Mouse (Mus musculus): ENCODE data around the gene Gm34653. TPM values are rescaled to one million over a fixed set of nuclear protein-coding genes. Genes with fewer than 3 reads are reported as not detected.
"Not testable (repeated sequence)": the region's sequence is repeated elsewhere in the genome, so short reads cannot be mapped to it uniquely, and the experiment has no call there.

The Gm34653 gene
- polyA plus RNA-seq, 1 experiment from 2014 or later: not detected

- H3K4me2 ChIP-seq (ENCODE audit: low read length): no peak overlapping the region; the same call in 1 of the 2 replicates
- H3K27ac ChIP-seq (ENCODE audit: low read depth, low read length): no peak overlapping the region
- H3K4me3 ChIP-seq (ENCODE audit: low read length): no peak overlapping the region; the same call in 1 of the 2 replicates
Measured at GRCm38 (mm10) chr2:34800371-34800770, 32.4 kb upstream of the Gm34653 start.

GRCm38 (mm10) chr2:34801516-34802482, 31.0 kb upstream of the Gm34653 start:
- peaks cover 2% of the 10 kb centered on the region; the same call in 1 of the 2 replicates for H3K36me3 ChIP-seq (ENCODE audit: control insufficient read depth, insufficient read depth, low read length)
- H3K9ac ChIP-seq (ENCODE audit: low read depth, low read length): peak overlapping the region; percentile 78
- H3K9me3 ChIP-seq (ENCODE audit: control insufficient read depth, low read length): no peaks in the 10 kb centered on the region
- peak; percentile 97 for ATAC-seq
- H3K4me2 ChIP-seq (ENCODE audit: low read length): peak overlapping the region; percentile 46; the same call in 1 of the 2 replicates
- peak overlapping the region; percentile 64 for H3K4me3 ChIP-seq (ENCODE audit: low read length)
- 5% methylated on average over 39 of the region's 39 CpGs for WGBS
- H3K27me3 ChIP-seq (replicated peaks; ENCODE audit: control insufficient read depth, insufficient read depth, low read length): no peaks in the 10 kb centered on the region
- peak overlapping the region; percentile 87 for H3K27ac ChIP-seq (ENCODE audit: low read depth, low read length)
- peaks cover 17% of the 10 kb centered on the region for H3K4me1 ChIP-seq (ENCODE audit: control insufficient read depth, insufficient read depth, low read depth, low read length)

More at GRCm38 (mm10) chr2:34800371-34800770, 32.4 kb upstream of the Gm34653 start:
- 0 out of 2 replicates have a peak, but pooled peaks cover under 1% of the 10 kb centered on the region for H3K36me3 ChIP-seq (ENCODE audit: control insufficient read depth, insufficient read depth, low read length)
- H3K27me3 ChIP-seq (replicated peaks; ENCODE audit: control insufficient read depth, insufficient read depth, low read length): no peaks in the 10 kb centered on the region
- no peak overlapping the region; the same call in 1 of the 2 replicates for H3K9ac ChIP-seq (ENCODE audit: low read depth, low read length)
- WGBS: 85% methylated on average over 7 of the region's 7 CpGs
- H3K9me3 ChIP-seq (ENCODE audit: control insufficient read depth, low read length): no peaks in the 10 kb centered on the region
- H3K4me1 ChIP-seq (ENCODE audit: control insufficient read depth, insufficient read depth, low read depth, low read length): peaks cover 17% of the 10 kb centered on the region
- ATAC-seq: no peak

- peak overlapping the region; percentile 87 for H3K27ac ChIP-seq (ENCODE audit: low read depth, low read length)
- ATAC-seq: peak; percentile 51; the same call in 1 of the 2 replicates
- H3K36me3 ChIP-seq (ENCODE audit: control insufficient read depth, insufficient read depth, low read length); H3K27me3 ChIP-seq (replicated peaks; ENCODE audit: control insufficient read depth, insufficient read depth, low read length); H3K9me3 ChIP-seq (ENCODE audit: control insufficient read depth, low read length): not testable (repeated sequence)
- peak overlapping the region; percentile 84 for H3K4me2 ChIP-seq (ENCODE audit: low read length)
- H3K4me1 ChIP-seq (ENCODE audit: control insufficient read depth, insufficient read depth, low read depth, low read length): peaks cover 17% of the 10 kb centered on the region
- peak overlapping the region; percentile 78 for H3K9ac ChIP-seq (ENCODE audit: low read depth, low read length)
- WGBS: under 1% methylated on average over 19 of the region's 32 CpGs
- peak overlapping the region; percentile 64 for H3K4me3 ChIP-seq (ENCODE audit: low read length)
Measured at GRCm38 (mm10) chr2:34802565-34803245, 30.1 kb upstream of the Gm34653 start.

- Histone ChIP-seq H3K4me1 (ENCODE audit: control insufficient read depth, insufficient read depth, low read depth, low read length) (peaks cover 17% of the 10 kb centered on the region), H3K9me3 (ENCODE audit: control insufficient read depth, low read length) (no peaks in the 10 kb centered on the region), H3K4me3 (ENCODE audit: low read length) (no peak overlapping the region), H3K36me3 (ENCODE audit: control insufficient read depth, insufficient read depth, low read length) (peaks cover 2% of the 10 kb centered on the region; the same call in 1 of the 2 replicates), H3K9ac (ENCODE audit: low read depth, low read length) (no peak overlapping the region), H3K4me2 (ENCODE audit: low read length) (peak overlapping the region; percentile 41), H3K27me3 (replicated peaks; ENCODE audit: control insufficient read depth, insufficient read depth, low read length) (no peaks in the 10 kb centered on the region), H3K27ac (ENCODE audit: low read depth, low read length) (no peak overlapping the region)
- 72% methylated on average over 3 of the region's 3 CpGs for WGBS
- no peak for ATAC-seq
Measured at GRCm38 (mm10) chr2:34803746-34804145, 29.1 kb upstream of the Gm34653 start.

- no peak for ATAC-seq
Measured at GRCm38 (mm10) chr2:34804172-34804571, 28.6 kb upstream of the Gm34653 start.

GRCm38 (mm10) chr2:34804815-34805214, 28.0 kb upstream of the Gm34653 start:
- Histone ChIP-seq H3K9ac (ENCODE audit: low read depth, low read length) (no peak overlapping the region), H3K9me3 (ENCODE audit: control insufficient read depth, low read length) (no peaks in the 10 kb centered on the region), H3K4me3 (ENCODE audit: low read length) (no peak overlapping the region), H3K4me2 (ENCODE audit: low read length) (no peak overlapping the region), H3K27me3 (replicated peaks; ENCODE audit: control insufficient read depth, insufficient read depth, low read length) (no peaks in the 10 kb centered on the region), H3K36me3 (ENCODE audit: control insufficient read depth, insufficient read depth, low read length) (peaks cover 2% of the 10 kb centered on the region; the same call in 1 of the 2 replicates), H3K27ac (ENCODE audit: low read depth, low read length) (no peak overlapping the region), H3K4me1 (ENCODE audit: control insufficient read depth, insufficient read depth, low read depth, low read length) (peaks cover 12% of the 10 kb centered on the region)
- no peak for ATAC-seq
- 79% methylated on average over 1 of the region's 1 CpGs for WGBS

More at GRCm38 (mm10) chr2:34804172-34804571, 28.6 kb upstream of the Gm34653 start:
- WGBS: 89% methylated on average over 2 of the region's 2 CpGs
- H3K27ac ChIP-seq (ENCODE audit: low read depth, low read length): no peak overlapping the region
- H3K4me2 ChIP-seq (ENCODE audit: low read length): no peak overlapping the region
- H3K9ac ChIP-seq (ENCODE audit: low read depth, low read length): no peak overlapping the region
- H3K4me1 ChIP-seq (ENCODE audit: control insufficient read depth, insufficient read depth, low read depth, low read length): peaks cover 13% of the 10 kb centered on the region
- no peaks in the 10 kb centered on the region for H3K9me3 ChIP-seq (ENCODE audit: control insufficient read depth, low read length)
- H3K27me3 ChIP-seq (replicated peaks; ENCODE audit: control insufficient read depth, insufficient read depth, low read length): no peaks in the 10 kb centered on the region
- peaks cover 2% of the 10 kb centered on the region; the same call in 1 of the 2 replicates for H3K36me3 ChIP-seq (ENCODE audit: control insufficient read depth, insufficient read depth, low read length)
- no peak overlapping the region for H3K4me3 ChIP-seq (ENCODE audit: low read length)

GRCm38 (mm10) chr2:34805364-34805950, 27.4 kb upstream of the Gm34653 start:
- 91% methylated on average over 10 of the region's 10 CpGs for WGBS
- H3K36me3 ChIP-seq (ENCODE audit: control insufficient read depth, insufficient read depth, low read length): peaks cover 2% of the 10 kb centered on the region; the same call in 1 of the 2 replicates
- no peak for ATAC-seq

GRCm38 (mm10) chr2:34808057-34808456, 24.8 kb upstream of the Gm34653 start:
- Histone ChIP-seq H3K27ac (ENCODE audit: low read depth, low read length) (no peak overlapping the region), H3K4me3 (ENCODE audit: low read length) (no peak overlapping the region), H3K4me1 (ENCODE audit: control insufficient read depth, insufficient read depth, low read depth, low read length) (peaks cover 12% of the 10 kb centered on the region), H3K27me3 (replicated peaks; ENCODE audit: control insufficient read depth, insufficient read depth, low read length) (no peaks in the 10 kb centered on the region), H3K9ac (ENCODE audit: low read depth, low read length) (no peak overlapping the region), H3K4me2 (ENCODE audit: low read length) (no peak overlapping the region), H3K9me3 (ENCODE audit: control insufficient read depth, low read length) (no peaks in the 10 kb centered on the region), H3K36me3 (ENCODE audit: control insufficient read depth, insufficient read depth, low read length) (peaks cover 13% of the 10 kb centered on the region)
- WGBS: 86% methylated on average over 2 of the region's 2 CpGs
- ATAC-seq: no peak

More at GRCm38 (mm10) chr2:34805364-34805950, 27.4 kb upstream of the Gm34653 start:
- no peak overlapping the region for H3K4me3 ChIP-seq (ENCODE audit: low read length)
- H3K4me2 ChIP-seq (ENCODE audit: low read length): no peak overlapping the region
- H3K4me1 ChIP-seq (ENCODE audit: control insufficient read depth, insufficient read depth, low read depth, low read length): peaks cover 12% of the 10 kb centered on the region
- no peak overlapping the region for H3K9ac ChIP-seq (ENCODE audit: low read depth, low read length)
- no peak overlapping the region for H3K27ac ChIP-seq (ENCODE audit: low read depth, low read length)
- H3K27me3 ChIP-seq (replicated peaks; ENCODE audit: control insufficient read depth, insufficient read depth, low read length): no peaks in the 10 kb centered on the region
- H3K9me3 ChIP-seq (ENCODE audit: control insufficient read depth, low read length): no peaks in the 10 kb centered on the region

Measured in hindbrain, embryonic 16.5 days (tissue).